Mouse (Mus musculus) brain, embryonic 14.5 days (tissue): ENCODE measurements around the gene Polr2h. TPM values are rescaled to one million over a fixed set of nuclear protein-coding genes. Genes with fewer than 3 reads are reported as not detected.
A peak's percentile ranks its signal among the peaks of the same experiment; 100 is the strongest.

Experiments
- DNase-seq: peaks from one replicate; pipeline ENCODE4 v3.0.0-alpha.2; 2011; ENCODE audit warnings: low read depth
- CTCF ChIP-seq: fragments of 200-500 bp; IDR thresholded peaks from 2 replicates; pipeline ENCODE4 v1.5.1; 2012; ENCODE audit warnings: inconsistent platforms, mild to moderate bottlenecking, moderate library complexity, borderline replicate concordance; ENCODE audit not compliant: insufficient read depth, insufficient read length; ENCODE audit errors: extremely low read depth
- POLR2A ChIP-seq: fragments of 200-500 bp; IDR thresholded peaks from 2 replicates; pipeline ENCODE4 v1.6.1; 2012; ENCODE audit warnings: mild to moderate bottlenecking, inconsistent platforms, borderline replicate concordance; ENCODE audit not compliant: poor library complexity, insufficient read depth, insufficient read length, severe bottlenecking; ENCODE audit errors: extremely low read depth
- polyA plus RNA-seq: library from polyadenylated mRNA; depleted of rRNA; stranded (reverse); fragments of >200 nt; gene quantifications from 2 replicates; pipeline ENCODE4 v1.2.3, GENCODE M21; 2012

Gene Polr2h
- polyA plus RNA-seq, 1 experiment = 51.9 TPM

DNA sequence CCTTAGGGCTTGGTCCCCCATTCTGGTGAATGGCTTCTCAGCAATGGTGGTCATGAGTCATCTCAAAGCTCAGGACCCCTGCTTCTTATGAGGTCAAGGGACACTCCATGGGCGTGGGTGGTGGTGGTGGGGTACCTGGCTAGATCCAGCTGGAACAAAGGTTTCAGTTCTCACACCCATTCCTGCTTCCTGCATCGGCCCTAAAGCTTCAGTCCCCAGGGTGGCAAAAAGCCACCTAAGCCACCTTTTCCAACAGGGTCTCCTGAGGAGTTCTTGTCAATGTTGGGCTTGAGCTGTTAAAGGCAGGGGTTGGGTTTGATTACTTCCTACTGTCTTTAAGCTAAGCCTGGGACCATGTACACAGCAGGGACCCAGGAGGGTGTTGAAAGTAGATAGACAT, 2.3 kb upstream of the Polr2h start:
- DNase-seq = no peak
- TF ChIP-seq CTCF (no peak), POLR2A (no peak)

DNA sequence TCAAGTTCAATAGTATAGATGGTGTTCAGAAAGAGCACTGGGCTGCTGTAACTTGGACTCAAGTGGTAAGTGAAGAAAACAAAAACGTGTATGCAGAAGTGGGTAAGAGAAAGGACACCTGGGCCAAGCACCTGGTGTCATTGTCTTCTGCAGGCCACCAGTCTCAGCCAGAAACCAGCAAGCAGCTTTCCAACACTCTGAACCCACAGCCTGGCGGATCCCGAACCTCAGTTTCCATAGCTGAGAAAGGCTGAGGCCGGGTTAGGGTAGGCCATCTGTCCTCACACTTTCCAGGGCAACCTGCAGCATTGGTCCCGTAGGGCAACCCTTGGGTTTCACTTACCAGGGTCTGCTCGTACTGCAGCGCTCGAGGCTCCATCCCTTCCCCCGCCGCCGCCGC, 1.9 kb upstream of the Polr2h start:
- TF ChIP-seq POLR2A = no peak
- no peak for TF ChIP-seq CTCF
- no peak for DNase-seq

DNA sequence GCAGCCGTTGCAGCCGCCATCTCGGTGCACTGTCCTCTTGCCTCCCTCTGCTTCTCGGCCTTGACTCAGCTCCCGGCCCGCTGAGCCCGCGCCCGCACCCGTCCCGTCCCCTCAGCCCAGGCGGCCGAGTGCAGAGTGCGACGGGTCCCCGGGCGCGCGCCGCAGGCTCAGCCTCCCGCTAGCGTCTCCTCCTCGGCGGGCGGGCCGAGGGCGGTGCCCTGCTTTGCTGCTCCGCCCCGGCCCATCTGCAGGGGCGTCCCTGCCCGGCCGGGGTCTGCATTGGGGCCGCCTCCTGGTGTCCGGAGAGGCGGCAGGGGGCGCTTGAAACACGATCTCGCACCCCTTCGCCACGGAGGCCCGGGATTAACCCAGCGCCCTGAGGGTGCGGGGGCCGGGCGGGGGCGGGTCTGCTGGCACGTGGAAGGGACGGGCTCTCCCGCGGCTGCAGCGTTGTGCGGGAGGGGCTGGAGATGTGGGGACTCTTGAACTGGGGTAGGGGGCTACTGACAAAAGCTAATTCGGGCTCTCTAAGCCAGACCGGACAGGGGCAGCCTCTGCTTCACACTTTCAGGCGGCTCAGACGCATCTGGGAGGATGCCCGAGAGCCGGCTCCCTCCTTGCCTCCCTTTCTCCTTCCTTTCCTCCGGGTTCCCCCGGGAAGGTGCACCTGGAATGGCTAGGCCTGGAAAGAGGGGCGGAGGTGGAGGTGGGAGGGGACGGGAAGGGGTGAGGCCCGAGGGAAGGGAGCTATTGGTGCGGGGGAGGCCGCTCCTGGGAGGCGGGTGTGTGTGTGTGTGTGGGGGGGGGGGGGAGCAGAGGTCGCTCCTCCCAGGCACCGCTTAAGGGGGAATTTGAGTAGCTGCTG, 1.3 kb upstream of the Polr2h start:
- TF ChIP-seq POLR2A = peak; percentile 73
- peak; percentile 42; the same call in 1 of the 2 replicates for TF ChIP-seq CTCF
- DNase-seq = peak; percentile 92

DNA sequence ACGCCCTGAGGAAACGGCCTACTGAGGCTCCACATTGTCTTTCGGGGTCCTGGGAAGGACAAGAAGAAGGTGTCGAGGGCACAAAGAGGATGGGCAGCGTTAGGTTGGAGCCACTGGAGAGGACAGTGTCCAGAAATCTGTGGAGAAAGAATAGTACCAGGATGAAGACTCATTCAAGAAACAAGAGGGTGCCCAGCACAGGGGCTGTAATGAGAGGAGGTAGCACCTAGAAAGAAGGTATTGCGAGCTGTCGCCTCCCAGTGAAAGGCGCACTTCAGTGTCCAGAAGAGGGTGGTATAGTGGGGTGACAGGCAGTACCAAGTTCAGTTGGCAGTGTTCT, 654 bp upstream of the Polr2h start:
- DNase-seq = peak; percentile 43
- TF ChIP-seq POLR2A = no peak
- TF ChIP-seq CTCF = no peak

GRCm38 (mm10) chr16:20717978-20718670, 659 bp downstream of the Polr2h start:
- no peak for TF ChIP-seq POLR2A
- TF ChIP-seq CTCF = no peak
- DNase-seq = no peak

- no peak for DNase-seq
- TF ChIP-seq POLR2A = no peak
These were observed 4.3 kb downstream of the Polr2h start for GRCm38 (mm10) chr16:20721808-20722207.

GRCm38 (mm10) chr16:20722736-20723135, 5.3 kb downstream of the Polr2h start:
- no peak for DNase-seq
- no peak for TF ChIP-seq POLR2A
- TF ChIP-seq CTCF = no peak

- DNase-seq = no peak
- TF ChIP-seq POLR2A (no peak), CTCF (no peak)
These were observed 5.8 kb downstream of the Polr2h start for GRCm38 (mm10) chr16:20723247-20723646.

DNA sequence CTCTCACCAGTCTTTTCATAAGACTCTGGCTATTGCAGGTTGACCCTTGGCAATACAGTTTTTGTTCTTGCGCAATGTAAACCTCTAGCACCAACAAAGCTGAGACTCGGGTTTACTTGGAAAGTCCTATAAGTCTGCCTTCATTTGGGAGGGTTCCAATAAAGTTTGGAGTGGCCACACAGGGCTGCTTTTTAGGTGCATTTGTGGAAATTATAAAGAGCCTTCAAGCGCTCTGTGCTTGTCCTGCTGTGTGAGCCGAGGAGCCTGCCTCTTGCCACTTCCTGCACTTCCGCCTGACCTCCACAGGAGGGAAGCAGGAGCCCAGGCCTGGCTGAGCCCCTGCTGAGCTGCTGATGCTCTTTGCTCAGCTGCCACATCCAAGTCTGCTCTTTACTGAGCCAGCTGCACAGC, 6.9 kb downstream of the Polr2h start:
- no peak for TF ChIP-seq POLR2A
- peak; percentile 75 for TF ChIP-seq CTCF
- DNase-seq = peak; percentile 72

DNA sequence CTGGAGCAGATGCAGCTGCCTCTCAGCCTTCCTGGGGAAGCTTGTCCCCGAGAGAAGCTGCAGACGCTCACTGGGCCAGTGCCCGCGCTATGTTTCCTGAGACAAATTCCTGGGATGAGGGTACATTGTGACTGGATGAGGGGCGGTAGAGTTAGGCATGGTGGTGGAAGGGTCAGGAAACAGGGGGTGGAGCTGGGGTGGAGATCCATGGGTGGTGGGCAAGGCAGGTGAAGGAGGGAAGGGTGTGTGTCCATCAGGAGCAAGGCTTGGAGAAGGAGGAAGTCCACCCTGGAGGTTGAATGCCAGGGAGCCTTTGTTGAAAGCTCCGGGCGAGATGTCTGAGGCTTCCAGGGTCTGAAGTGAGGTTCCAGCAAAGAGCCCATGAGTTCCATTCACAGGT, 7.9 kb downstream of the Polr2h start:
- TF ChIP-seq POLR2A = no peak
- DNase-seq = no peak

DNA sequence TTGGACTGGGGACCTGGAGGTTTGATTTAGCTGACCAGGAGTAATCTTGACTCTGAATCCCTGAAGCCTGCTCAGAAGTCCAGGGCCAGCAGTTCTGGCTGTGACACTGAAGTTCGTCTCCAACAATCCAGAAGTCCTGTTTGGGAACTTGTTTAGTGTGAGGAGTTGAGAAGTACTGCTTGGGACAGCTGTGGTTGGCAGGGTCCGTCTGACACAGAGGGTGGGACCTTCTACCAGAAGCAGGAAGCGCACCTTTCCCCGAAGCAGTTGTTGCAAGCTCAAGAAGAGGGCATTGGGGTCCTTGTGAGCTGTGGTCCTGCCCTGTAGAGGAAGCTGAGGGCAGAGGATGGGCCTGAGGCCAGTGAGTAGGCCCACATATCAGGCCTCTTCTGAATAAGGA, 8.3 kb downstream of the Polr2h start:
- TF ChIP-seq CTCF = no peak
- TF ChIP-seq POLR2A = no peak
- DNase-seq = no peak

DNA sequence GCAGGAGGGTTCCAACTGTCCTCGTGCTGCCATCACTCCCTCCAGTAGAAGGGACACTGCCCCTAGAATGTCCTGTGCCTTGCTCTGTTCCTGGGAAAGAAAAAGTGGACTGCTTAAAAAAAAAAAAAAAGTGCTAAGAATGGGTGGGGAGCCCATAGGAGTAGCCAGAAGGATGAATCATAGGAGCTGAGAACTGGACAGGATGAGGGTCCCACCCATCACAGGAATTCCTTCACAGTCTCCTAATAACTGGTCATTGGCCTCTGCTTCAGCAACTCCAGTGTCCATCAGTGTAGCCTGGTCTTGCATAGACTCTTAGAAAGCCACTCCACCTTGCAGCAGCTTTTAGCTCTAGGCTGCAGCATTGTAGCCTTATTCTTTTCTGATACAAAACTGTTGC, 8.9 kb downstream of the Polr2h start:
- DNase-seq = no peak
- no peak for TF ChIP-seq CTCF
- TF ChIP-seq POLR2A = no peak
